Mouse (Mus musculus): ENCODE measurements around the gene Pcgf1.

The Pcgf1 gene

DNA sequence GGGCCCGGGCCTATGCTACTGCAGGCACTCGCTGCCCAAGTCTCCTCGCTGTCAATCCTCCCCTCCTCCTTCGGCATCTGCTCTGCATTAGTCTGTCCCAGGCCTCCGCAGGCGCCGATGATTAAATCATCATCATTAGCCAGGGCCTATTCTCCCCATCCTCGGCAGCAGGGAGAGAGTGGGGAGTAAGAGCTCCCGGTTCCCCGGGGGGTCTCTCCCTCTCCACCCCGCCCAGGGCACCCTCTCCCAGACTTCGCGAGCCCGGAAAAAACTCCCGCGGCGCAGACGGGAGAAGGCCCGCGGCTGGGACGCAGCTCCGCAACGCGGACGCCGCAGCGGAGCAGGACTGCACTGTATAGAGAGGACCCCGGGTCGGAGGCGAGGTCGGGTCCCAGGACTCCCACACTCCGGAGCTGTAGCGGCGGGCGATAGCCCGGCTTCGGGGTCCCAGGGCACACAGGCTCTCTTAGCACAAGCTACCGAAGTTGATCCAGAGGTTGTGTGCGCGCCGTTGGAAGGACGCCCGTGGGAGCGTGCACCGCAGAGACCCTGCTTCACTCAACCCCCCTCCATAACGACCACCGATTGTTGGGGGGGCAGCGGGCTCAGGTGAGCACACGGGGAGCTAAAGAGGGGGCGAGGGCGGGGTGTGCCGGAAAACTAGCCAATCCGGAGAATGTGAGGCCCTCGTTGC lies at the start of gene Pcgf1:
Gene Pcgf1 (plus strand): TSS at position 240 of the 694 bp plus-strand sequence.
- peak; percentile 87 for ATAC-seq (ENCODE audit: insufficient number of reproducible peaks, low FRiP score, low TSS enrichment)

DNA sequence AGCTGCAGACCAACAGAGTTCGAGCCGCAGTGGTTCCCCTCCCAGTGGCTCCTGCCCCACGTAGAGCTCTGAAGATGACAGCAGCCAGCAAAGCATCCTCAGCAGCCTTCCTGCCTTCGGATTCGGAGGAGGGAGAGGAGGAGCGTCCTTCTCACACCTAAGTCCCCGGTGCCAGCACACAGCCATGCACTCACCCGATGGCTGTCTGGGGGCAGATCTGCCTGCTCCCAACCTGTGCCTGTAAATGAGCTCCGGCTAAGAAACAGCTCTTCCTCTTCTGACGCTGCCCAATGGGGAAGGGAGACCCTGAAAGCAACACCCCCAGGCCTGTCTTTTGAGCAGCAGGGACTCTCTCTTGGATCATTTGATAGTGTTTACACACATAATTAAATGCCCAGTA lies 47.9 kb upstream of the Pcgf1 start:
- no peak for ATAC-seq (ENCODE audit: insufficient number of reproducible peaks, low FRiP score, low TSS enrichment)

DNA sequence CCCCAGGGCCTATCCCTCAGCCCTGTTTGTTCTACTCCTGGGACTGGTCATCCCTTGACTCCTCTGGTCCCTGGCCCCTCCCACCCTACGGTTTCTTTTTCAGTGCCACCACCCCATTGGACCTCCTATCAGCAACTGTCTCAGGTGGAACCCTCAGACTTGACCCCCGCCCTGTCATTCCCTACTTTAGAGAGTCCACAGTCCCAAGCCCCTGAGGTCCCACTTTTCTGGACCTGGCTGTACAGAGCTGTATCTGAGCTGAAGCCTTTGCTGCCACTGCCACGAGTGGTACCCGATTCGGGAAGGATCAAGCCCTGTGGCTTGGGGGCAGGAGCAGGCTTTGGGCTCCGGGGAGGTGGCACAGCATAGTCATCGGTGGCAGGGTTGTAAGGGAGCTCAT lies 46.6 kb upstream of the Pcgf1 start:
- ATAC-seq (ENCODE audit: insufficient number of reproducible peaks, low FRiP score, low TSS enrichment): no peak

- no peak for ATAC-seq (ENCODE audit: insufficient number of reproducible peaks, low FRiP score, low TSS enrichment)
Measured at GRCm38 (mm10) chr6:83031921-83032590, 45.6 kb upstream of the Pcgf1 start.

GRCm38 (mm10) chr6:83032769-83033191 lies 44.9 kb upstream of the Pcgf1 start:
- ATAC-seq (ENCODE audit: insufficient number of reproducible peaks, low FRiP score, low TSS enrichment): no peak

- ATAC-seq (ENCODE audit: insufficient number of reproducible peaks, low FRiP score, low TSS enrichment): no peak
Measured at GRCm38 (mm10) chr6:83033249-83034185, 44.2 kb upstream of the Pcgf1 start, which contains the start of the genes Dok1 and Loxl3. TSS of gene Dok1 (minus strand) at chr6:83033471. TSS of gene Loxl3 (plus strand) at chr6:83034173.

DNA sequence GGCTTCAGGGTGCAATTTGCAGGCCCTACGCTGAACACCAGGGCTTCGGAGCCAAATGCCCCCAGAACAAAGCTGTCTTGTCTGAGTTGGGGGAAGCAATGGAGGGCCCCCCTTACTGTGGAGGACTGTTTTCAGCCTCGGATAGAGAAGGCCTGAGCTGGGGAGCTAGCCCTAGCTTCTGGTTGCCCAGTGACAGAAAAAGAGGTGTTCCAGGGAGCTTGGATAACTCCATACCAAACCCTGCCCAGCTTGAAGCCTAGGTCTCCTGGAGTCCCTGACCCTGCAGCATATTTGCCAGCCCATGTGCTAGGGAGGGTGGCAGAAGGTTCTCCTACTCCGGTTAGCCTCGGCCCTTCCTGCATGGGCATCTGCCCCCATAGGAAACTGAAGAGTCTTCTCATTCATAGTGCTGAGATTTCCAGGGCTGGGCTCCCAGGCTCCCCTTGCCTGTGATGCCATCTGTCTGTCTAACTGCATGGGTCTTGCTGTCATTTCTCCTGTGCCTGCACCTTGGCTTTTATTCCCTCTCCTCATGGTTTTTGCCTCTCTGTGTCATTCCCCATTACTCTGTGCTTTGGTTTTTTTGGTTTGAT lies 43.1 kb upstream of the Pcgf1 start:
- ATAC-seq (ENCODE audit: insufficient number of reproducible peaks, low FRiP score, low TSS enrichment): no peak

DNA sequence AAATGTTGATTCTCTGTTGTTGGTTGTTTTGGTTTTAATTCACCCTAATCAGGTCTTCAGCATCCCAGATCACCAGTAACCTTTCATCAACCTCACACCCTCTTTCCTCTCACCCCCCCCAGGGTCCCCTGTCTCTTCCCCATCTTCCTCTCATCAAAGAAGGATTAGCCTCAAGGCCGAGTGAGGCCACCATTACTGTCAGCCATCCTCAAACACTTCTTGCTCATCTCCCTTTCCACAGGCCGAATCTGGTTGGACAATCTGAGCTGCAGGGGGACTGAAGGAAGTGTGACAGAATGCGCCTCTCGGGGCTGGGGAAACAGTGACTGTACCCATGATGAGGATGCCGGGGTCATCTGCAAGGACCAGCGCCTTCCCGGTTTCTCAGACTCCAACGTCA lies 40.5 kb upstream of the Pcgf1 start:
- no peak for ATAC-seq (ENCODE audit: insufficient number of reproducible peaks, low FRiP score, low TSS enrichment)

DNA sequence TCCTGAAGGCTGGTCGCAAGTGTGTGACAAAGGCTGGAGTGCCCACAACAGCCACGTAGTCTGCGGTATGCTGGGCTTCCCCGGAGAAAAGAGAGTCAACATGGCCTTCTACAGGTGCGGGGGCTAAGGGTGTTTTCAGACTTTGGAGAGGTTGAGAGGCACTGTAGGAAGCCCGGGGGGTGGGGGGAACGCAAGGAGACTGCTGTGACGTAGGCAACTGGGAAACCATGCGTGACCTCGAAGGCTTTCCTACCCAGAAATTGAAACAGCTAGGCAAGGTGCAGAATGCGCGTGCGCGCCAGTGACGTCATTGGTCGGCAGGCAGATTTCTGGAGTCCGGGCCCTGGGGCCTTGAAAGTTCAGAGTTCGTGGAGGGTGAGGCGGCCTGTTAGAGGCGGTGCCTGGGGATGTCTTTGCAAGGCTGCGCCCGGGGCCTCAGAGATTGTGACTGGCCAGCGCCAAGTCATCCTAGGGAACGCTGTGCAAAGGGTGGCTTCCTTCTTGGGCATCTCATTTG lies 39.1 kb upstream of the Pcgf1 start:
- peak; percentile 74 for ATAC-seq (ENCODE audit: insufficient number of reproducible peaks, low FRiP score, low TSS enrichment)

- ATAC-seq (ENCODE audit: insufficient number of reproducible peaks, low FRiP score, low TSS enrichment): no peak
Measured at GRCm38 (mm10) chr6:83040601-83041000, 37.1 kb upstream of the Pcgf1 start.

- no peak for ATAC-seq (ENCODE audit: insufficient number of reproducible peaks, low FRiP score, low TSS enrichment)
Measured at GRCm38 (mm10) chr6:83043561-83043960, 34.1 kb upstream of the Pcgf1 start.

- ATAC-seq (ENCODE audit: insufficient number of reproducible peaks, low FRiP score, low TSS enrichment): no peak
Measured at GRCm38 (mm10) chr6:83043993-83044392, 33.7 kb upstream of the Pcgf1 start.

- no peak for ATAC-seq (ENCODE audit: insufficient number of reproducible peaks, low FRiP score, low TSS enrichment)
Measured at GRCm38 (mm10) chr6:83044742-83045141, 32.9 kb upstream of the Pcgf1 start.

DNA sequence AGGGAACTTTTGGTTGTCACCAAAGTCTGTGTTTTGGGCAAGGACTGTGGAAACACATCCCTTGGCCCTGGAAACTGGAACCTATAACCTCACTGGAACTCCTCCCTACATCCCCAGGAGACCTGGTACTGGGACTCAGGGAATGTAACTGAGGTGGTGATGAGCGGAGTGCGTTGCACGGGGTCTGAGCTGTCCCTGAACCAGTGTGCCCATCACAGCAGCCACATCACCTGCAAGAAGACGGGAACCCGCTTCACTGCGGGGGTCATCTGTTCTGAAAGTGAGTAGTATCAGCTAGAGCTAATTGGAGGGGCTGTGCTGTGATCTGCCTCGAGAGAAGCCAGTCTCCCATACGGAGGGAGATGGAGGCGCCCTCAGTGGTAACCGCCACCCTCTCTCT lies 28.3 kb upstream of the Pcgf1 start:
- no peak for ATAC-seq (ENCODE audit: insufficient number of reproducible peaks, low FRiP score, low TSS enrichment)

GRCm38 (mm10) chr6:83053136-83053960 lies 24.3 kb upstream of the Pcgf1 start:
- no peak for ATAC-seq (ENCODE audit: insufficient number of reproducible peaks, low FRiP score, low TSS enrichment)

GRCm38 (mm10) chr6:83054074-83054851 lies 23.4 kb upstream of the Pcgf1 start, which contains the start of gene Aup1:
TSS of gene Aup1 (plus strand) at chr6:83054521.
- ATAC-seq (ENCODE audit: insufficient number of reproducible peaks, low FRiP score, low TSS enrichment): peak; percentile 93

DNA sequence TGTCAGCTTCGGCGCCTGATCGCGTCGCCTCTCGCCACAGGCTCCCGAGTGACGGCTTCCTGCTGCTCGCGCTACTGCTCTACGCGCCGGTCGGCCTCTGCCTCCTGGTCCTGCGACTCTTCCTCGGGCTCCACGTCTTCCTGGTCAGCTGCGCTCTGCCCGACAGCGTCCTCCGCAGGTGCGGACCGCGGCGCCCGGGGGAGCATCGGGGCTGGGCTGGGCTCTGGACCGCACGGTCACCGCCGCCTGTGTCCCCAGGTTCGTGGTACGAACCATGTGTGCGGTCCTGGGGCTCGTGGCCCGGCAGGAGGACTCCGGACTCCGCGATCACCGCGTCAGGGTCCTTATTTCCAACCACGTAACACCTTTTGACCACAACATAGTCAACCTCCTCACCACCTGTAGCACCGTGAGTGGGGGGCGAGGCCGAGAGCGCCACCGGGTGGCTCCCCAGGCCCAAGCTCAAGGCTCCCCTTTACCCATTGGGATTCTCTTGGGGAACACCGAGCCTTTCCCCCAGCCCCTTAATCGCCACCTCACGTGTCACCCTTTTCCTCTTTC lies 22.7 kb upstream of the Pcgf1 start, which contains the start of gene Htra2:
Gene Htra2 (minus strand): TSS at position 403 of the 561 bp plus-strand sequence.
- peak; percentile 24 for ATAC-seq (ENCODE audit: insufficient number of reproducible peaks, low FRiP score, low TSS enrichment)

DNA sequence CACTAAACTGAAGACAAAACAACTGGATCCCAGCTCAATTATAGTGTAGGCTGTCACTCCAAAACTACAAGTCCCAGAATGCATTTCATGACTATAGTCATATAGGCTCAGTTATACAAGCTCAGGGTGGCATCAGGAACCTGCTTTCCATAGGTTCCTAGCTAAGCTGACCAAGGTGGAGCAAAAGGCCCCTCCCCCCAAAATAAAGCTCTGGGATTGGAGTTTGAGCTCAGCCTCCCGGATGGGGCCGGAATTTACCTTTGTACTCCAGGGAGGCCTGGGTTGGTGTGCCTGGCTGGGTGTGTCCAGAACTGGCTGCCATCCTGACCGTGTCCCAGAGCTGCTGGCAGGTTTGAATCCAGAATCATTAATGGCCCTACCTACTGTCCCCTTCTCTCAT lies 19.9 kb upstream of the Pcgf1 start, which contains the start of gene Dqx1:
Gene Dqx1 (plus strand): TSS at position 55 of the 400 bp plus-strand sequence.
- ATAC-seq (ENCODE audit: insufficient number of reproducible peaks, low FRiP score, low TSS enrichment): no peak
